Mouse (Mus musculus) CD4-positive helper T cell, adult 2 months (primary cell): ENCODE measurements around the gene Timm8b.

Experiments used
- DNase-seq: peaks from one replicate; pipeline ENCODE4 v3.0.0-alpha.2; 2012; ENCODE audit warnings: low read depth, missing footprints, low spot score

Timm8b gene

GRCm38 (mm10) chr9:50603189-50603997 is at the start of gene Timm8b, which contains the start of gene Sdhd:
Timm8b (plus strand) TSS chr9:50603910.
Sdhd (minus strand) TSS chr9:50603812.
- DNase-seq, result peak; percentile 97

DNA sequence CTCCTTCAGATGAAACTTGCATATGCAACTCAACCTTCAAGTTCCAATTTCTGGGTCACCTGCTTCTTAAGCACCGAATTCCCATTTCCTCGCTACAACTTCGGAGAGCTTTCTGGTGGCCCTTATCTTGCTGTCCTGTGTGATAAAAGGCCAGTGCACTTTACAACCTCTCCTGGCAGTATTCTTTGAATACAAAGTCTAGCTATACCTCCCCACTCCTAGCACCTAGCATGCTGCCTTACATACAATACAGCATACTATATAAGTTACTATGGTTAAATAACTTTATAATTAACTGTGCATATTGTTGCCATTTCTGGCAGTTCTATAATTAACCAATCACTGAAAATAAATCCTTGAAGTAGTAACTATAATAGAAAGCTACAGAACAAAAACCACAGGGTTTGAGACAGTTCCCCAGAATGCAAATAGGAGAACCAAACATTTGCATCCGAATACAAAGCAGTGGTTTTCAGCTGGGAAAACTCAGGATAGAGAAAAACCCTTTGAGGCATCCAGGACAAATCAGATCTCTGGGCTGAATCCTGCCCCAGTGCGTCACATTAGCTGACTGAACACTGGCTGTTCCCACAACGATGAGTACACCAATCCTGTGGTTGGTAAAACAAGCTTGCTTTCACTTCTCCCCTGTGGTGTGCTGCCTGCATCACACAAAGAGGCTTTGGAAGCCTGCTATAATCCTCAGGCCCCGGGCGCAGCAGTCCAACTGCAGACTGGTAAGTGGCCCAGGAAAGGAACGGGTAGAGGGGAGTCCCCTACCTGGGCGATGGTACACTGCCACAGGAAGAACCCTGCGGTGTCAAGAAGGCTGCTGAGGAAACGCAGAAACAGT is 49.2 kb upstream of the Timm8b start, which contains the start of gene Il18:
Gene Il18, plus strand, starts transcription at position 587 of the 853 bp plus-strand sequence.
- DNase-seq, result peak; percentile 48

DNA sequence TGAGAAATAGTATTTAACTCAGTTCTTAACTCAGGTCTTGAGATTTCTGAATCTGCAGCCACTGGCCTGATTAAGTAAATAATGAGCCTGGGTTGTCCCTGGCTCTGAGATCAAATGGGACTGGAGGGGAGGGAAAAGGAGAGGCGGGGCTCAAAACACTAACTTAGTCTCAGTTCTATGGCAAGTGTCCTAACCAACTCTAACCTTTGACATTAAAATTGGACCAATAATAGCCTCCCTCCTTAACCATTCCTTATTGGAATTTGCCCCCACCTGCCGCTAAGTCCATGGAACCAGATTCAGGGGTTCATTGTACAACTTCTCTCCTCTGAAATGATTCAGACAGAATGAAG is 48.6 kb upstream of the Timm8b start, which contains the start of gene Bco2:
Gene Bco2, minus strand, starts transcription at position 88 of the 353 bp plus-strand sequence.
- no peak for DNase-seq

GRCm38 (mm10) chr9:50561145-50561917 is 42.4 kb upstream of the Timm8b start, which contains the start of gene Tex12:
Tex12 (minus strand) TSS chr9:50561325.
- DNase-seq, result no peak

DNA sequence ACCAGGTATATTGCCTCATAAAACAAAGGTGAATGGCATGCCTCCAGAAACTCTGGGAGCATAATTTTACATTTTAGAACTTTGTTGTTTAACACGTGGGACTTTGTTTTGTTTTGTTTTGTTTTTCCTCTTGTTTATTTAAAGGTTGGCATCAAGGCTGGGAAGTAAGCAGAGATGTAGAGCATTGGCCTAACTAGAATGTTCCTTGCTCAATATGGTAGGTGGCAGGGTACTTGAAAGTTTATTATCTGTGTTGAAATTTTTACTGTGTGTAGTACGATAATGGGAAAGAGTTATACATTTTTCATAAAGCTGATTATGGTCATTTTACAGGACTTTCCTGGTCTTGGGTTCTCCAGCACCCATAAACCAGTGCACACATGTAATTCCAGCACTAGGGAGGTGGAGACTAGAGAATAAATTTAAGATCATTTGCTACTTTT is 41.8 kb upstream of the Timm8b start:
- no peak for DNase-seq

- DNase-seq, result no peak
Observed at GRCm38 (mm10) chr9:50565173-50565572, 38.5 kb upstream of the Timm8b start.

DNA sequence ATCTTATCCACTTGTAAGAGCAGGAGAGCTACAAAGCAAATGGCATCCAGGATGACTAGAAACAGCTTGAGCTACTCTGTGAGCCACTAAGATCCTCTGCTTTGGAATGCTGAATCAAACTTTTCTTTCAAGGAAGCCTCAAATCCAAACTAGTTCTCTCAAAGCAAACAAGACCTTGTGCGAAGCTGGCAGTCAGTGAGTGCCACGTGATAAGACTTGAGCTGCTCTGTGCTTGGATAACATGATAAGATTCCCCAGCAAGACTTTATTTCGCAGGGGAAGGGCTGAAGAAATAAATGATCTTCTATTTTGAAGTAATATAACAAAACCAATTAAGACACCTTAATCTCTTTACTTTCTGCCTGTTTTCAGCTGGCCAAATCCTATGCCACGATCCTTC is 37.8 kb upstream of the Timm8b start:
- DNase-seq, result no peak

GRCm38 (mm10) chr9:50567372-50567771 is 36.3 kb upstream of the Timm8b start:
- DNase-seq, result no peak

- no peak for DNase-seq
Observed at GRCm38 (mm10) chr9:50567881-50568280, 35.8 kb upstream of the Timm8b start.

GRCm38 (mm10) chr9:50569599-50570525 is 33.8 kb upstream of the Timm8b start:
- DNase-seq, result no peak

DNA sequence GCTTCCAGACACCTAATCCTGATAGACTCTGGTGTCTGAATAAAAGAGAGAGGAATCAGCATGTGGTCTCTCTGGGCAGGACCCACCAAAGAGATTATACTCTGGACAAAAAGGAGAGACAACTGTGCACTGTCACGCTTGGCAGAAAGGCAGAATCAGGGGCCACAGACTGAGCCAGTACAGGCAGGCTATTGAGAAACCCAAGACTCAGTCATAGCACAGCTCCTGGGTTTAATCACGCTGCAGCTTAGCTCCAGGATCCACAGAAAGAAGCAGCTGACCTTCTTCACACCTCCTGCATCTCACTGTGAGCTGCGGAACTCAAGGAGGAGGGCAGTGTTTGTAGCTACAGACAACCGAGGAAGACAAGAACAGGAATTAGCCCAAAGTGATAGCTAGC is 23.3 kb upstream of the Timm8b start:
- no peak for DNase-seq

DNA sequence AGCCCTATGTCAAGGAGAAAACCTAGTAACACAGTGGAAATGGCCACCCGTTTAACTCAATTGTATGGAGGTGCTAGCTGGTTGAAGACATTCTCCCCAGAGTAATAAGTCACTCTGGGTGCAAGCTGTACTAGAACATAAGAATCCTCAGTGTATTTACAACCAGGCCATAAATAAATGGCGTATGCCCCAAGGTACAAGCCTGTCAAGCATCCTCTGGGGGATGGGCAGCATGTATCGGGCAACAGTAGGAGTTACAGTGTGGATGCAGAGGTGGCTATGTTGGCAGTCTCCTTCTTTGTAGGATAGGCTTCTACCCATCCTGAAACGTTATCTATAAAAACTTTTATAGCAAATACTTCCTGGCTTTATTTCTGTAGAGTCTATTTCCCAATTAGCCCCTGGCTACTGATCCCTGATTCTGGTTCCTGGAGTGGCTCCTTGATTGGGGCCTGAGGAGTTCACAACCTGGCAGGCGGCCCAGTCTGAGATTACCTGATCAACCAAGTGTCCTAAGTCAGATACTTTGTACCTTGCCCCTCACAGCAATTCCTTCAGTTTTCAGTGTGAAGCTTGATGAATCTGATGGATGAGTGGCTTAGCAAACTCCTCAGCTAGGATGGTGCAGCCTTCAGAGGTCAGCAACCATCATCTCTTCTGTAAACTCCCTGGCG is 18.4 kb upstream of the Timm8b start:
- DNase-seq, result no peak

DNA sequence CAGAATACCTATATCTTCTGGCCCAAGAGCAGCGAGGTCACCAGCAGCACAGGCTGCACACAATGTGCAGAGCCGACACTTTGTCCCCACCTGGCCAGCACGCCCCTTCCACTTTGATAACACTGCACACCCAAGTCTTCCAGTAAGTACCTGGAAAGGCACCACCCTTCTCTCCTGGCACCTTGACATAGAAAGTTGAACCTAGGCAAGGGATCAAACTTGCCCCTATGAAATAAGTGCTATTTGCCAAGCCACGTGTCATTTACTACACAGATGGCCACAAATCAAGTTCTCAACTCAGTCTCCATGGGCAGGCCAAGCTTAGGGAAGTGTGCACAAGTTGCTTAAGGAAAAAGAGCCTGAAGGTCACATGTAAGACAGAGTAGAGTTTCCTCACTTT is 16.8 kb upstream of the Timm8b start:
- no peak for DNase-seq

DNA sequence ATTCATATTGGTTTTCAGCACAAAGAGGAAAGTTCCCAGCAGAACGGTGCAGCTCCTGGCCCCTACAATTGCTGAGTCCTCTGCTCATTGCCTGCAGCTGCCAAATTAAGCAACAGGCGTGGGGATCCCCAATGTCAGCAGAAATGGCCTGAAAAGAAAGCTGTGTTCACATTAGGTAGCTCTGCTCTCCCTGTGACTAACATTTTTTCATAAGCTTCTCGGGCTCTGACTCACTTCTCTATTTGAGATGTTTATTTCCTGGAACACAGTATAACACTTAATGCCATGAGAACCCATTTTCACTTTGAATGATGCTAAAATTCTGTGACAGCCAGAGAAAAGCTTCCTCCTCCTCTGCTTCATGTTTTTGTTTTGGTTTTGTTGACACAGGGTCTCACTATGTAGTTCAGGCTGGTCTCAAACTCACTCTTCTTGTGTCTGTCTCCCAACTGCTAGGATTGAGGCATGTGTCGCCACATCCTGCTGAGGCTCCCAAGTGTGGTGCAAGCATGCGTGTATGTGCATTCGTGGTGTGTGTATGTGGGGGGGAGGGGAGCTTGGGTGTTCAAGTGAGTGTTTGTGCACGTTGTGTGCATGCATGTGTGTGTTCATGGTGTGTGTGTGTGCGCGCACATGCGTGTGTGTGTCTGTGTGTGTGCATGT is 12.7 kb upstream of the Timm8b start:
- peak; percentile 14 for DNase-seq

DNA sequence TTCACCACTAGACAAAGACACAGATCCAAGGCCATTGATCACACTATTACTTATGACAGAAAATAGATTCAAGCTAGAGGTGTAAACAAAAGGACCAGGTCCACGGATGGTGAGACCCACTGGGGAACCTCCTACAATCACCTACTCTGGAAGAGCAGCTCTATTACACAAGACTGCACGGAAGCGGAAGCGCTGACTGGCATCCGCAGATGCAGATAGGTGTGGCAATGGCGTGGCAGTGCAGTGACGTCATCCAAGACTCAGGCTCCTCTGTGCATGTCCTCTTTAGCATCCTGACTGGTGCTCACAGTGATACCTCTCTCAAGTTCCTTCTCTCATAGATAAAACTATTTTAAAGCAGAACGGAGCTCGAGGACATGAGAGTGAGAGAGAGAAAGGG is 10.8 kb upstream of the Timm8b start:
- no peak for DNase-seq

DNA sequence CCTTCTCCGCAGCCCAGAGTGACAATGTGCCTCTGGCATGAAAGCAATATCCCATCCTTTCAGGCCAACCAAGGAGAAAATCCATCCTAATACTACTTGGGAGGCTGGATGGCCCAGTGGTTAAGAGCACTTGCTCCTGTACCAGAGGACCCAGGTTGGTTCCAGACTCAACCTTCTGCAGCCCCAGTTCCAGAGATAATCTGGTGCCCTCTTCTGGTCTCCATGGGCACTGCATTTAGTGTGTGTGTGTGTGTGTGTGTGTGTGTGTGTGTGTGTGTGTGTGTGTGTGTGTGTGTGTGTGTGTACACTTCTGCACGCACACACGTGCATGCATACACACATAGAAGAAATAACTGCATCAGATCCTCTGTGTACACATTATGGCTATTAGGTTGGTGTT is 10.2 kb upstream of the Timm8b start:
- DNase-seq, result peak; percentile 58

- DNase-seq, result no peak
Observed at GRCm38 (mm10) chr9:50594794-50595417, 8.8 kb upstream of the Timm8b start.

DNA sequence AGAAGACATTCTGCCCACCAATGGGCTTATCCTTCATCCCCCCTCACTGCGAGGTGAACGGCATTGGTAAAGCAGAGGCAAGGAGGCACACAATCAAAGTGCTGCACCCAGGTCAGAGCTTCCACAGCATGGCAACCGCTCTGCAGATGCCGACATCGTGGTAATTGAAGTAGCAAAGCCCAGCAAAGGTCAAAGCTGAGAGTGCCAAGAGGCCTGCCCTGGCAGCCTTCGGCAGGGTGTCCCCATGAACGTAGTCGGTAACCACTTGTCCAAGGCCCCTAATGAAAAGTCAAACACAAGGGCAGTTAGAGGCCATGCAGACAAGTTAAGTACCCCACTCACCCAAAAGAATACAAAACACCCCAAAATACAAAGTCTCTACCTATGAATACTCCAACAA is 6.7 kb upstream of the Timm8b start:
- no peak for DNase-seq

DNA sequence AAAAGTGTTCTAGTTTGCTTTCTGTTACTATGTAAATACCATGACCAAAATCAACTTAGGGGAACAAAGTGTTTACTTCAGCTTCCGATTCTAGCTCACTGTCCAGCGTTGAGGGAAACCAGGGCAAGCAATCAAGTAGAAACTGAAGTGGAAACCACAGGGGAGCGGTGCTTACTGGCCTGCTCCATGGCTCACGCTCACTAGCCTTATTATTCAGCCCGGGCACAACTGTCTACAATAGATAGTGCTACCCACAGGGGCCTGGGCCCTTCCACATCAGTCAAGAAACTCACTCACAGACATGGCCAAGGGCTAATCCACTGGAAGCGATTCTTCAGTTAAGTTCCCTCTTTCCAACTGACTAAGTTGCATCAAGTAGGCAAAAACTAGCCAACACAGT is 2.2 kb upstream of the Timm8b start:
- no peak for DNase-seq
